Comparison of ENCODE assay signal across 12 mouse cellular contexts in genomic region chr16:37486826-37487612, GRCm38 (mm10). TPM values are rescaled to one million over a fixed set of nuclear protein-coding genes. Genes with fewer than 3 reads are reported as not detected.
DNase-seq lines count a peak whose midpoint lies in the region; ATAC-seq and TF ChIP-seq lines count a peak whose summit lies in the region.
"Had no signal": no experiment of that assay in that cellular context is flagged by ENCODE, and none has a peak within 500 bp of the region (broad histone marks: within the 10 kb centered on the region; RNA-seq: fewer than 3 reads in every experiment).

No protein-coding gene starts in this region.

- H3K9me3 ChIP-seq in forebrain, postnatal 0 days (ENCODE audit: low read length): no peaks in the 10 kb centered on the region
- H3K9me3 ChIP-seq in midbrain, embryonic 14.5 days (ENCODE audit: control insufficient read depth, low read length): no peaks in the 10 kb centered on the region
- no peaks in the 10 kb centered on the region for H3K9me3 ChIP-seq in heart, embryonic 10.5 days

- no peak overlapping the region for H3K4me2 ChIP-seq in forebrain, postnatal 0 days (ENCODE audit: low read depth)
- H3K4me2 ChIP-seq in midbrain, embryonic 14.5 days (ENCODE audit: low read length): no peak overlapping the region

- DNase-seq in frontal cortex, postnatal 14 days (ENCODE audit: low spot score in 2 of 2): peak; percentile 28 to 41
- no peak for DNase-seq in frontal cortex, adult 2 months (ENCODE audit: extremely low spot score in 1 of 2, low spot score in 1 of 2)
- peak; percentile 77 for DNase-seq in embryo, embryonic 10 days (ENCODE audit: low spot score)
- DNase-seq in forebrain, postnatal 0 days: peak; percentile 79
- DNase-seq in midbrain, embryonic 14.5 days: peak; percentile 79
- no peak for DNase-seq in urinary bladder, postnatal 10 days (ENCODE audit: low spot score)
- DNase-seq in heart, embryonic 10.5 days (ENCODE audit: low spot score): no peak
- no peak for DNase-seq in gastrocnemius, postnatal 25 days
- DNase-seq: cerebellum, adult 18-20 months; heart, adult 18-20 months; thymus, postnatal 4 days had no signal

- no peak overlapping the region for H3K9ac ChIP-seq in forebrain, postnatal 0 days
- no peak overlapping the region for H3K9ac ChIP-seq in midbrain, embryonic 14.5 days (replicated peaks; ENCODE audit: low read length)

- no peak overlapping the region for H3K27ac ChIP-seq in forebrain, postnatal 0 days (ENCODE audit: low read depth, low read length)
- H3K27ac ChIP-seq in midbrain, embryonic 14.5 days (replicated peaks; ENCODE audit: low read depth, low read length): no peak overlapping the region
- H3K27ac ChIP-seq in heart, embryonic 10.5 days: no peak overlapping the region

- H3K4me1 ChIP-seq in forebrain, postnatal 0 days (ENCODE audit: insufficient read depth): 0 out of 2 replicates have a peak, but pooled peaks cover 3% of the 10 kb centered on the region
- no peaks in the 10 kb centered on the region for H3K4me1 ChIP-seq in midbrain, embryonic 14.5 days (ENCODE audit: control insufficient read depth, insufficient read depth, low read length)
- H3K4me1 ChIP-seq in heart, embryonic 10.5 days: no peaks in the 10 kb centered on the region

- H3K4me3 ChIP-seq in forebrain, postnatal 0 days (ENCODE audit: low read depth, low read length): no peak overlapping the region
- H3K4me3 ChIP-seq in midbrain, embryonic 14.5 days (replicated peaks; ENCODE audit: low read depth, low read length): no peak overlapping the region
- H3K4me3 ChIP-seq in heart, embryonic 10.5 days: no peak overlapping the region
- H3K4me3 ChIP-seq: erythroblast, embryonic 14.5 days had no signal

- no peaks in the 10 kb centered on the region for H3K27me3 ChIP-seq in forebrain, postnatal 0 days (ENCODE audit: insufficient read depth, low read length)
- H3K27me3 ChIP-seq in midbrain, embryonic 14.5 days (ENCODE audit: control insufficient read depth, insufficient read depth, low read length): no peaks in the 10 kb centered on the region
- no peaks in the 10 kb centered on the region for H3K27me3 ChIP-seq in heart, embryonic 10.5 days (ENCODE audit: insufficient read depth, poor library complexity, severe bottlenecking)

- H3K36me3 ChIP-seq in forebrain, postnatal 0 days (ENCODE audit: insufficient read depth): no peaks in the 10 kb centered on the region
- H3K36me3 ChIP-seq in midbrain, embryonic 14.5 days (ENCODE audit: control insufficient read depth, insufficient read depth, low read length): no peaks in the 10 kb centered on the region
- H3K36me3 ChIP-seq in heart, embryonic 10.5 days: no peaks in the 10 kb centered on the region

- no peak for TF ChIP-seq CTCF in forebrain, postnatal 0 days (IDR thresholded peaks at IDR 0.05; ENCODE audit: low read depth)

- 16% methylated on average over 3 of the region's 3 CpGs for WGBS in forebrain, postnatal 0 days
- WGBS in midbrain, embryonic 14.5 days: 4% methylated on average over 3 of the region's 3 CpGs
- 87% methylated on average over 3 of the region's 3 CpGs for WGBS in heart, embryonic 10.5 days

- ATAC-seq in forebrain, postnatal 0 days: peak; percentile 99
- ATAC-seq in midbrain, embryonic 14.5 days (ENCODE audit: low FRiP score, low TSS enrichment): peak; percentile 81

RNA-seq across cellular contexts. Expression of gene Gtf2e1, which starts 52.6 kb away (rescaled TPM):
- polyA plus RNA-seq in frontal cortex, adult 2 months (2012; rRNA removed): 14.0 and 15.5 TPM in 2 replicates
- total RNA-seq in forebrain, postnatal 0 days (2014; rRNA removed): 32.7 and 34.2 TPM in 2 replicates
- polyA plus RNA-seq in forebrain, postnatal 0 days (2015; fragmentation: Nextera tagmentation; extraction: Ambion mirVana): 24.5 and 25.2 TPM in 2 replicates
- 29.8 and 41.5 TPM in 2 replicates for polyA plus RNA-seq in midbrain, embryonic 14.5 days (2014; fragmentation: Nextera tagmentation; extraction: Ambion mirVana)
- 35.3 and 38.5 TPM in 2 replicates for polyA plus RNA-seq in heart, embryonic 10.5 days (2016; fragmentation: Nextera tagmentation; extraction: Ambion mirVana)
- total RNA-seq in gastrocnemius, postnatal 25 days (2021): 1 to 10 TPM; 6.3 to 7.4 TPM

RNA-seq across cellular contexts. Expression of gene Rabl3, which starts 52.7 kb away (rescaled TPM):
- polyA plus RNA-seq in frontal cortex, adult 2 months (2012; rRNA removed): 8.4 TPM in 2 replicates
- 4.7 and 8.2 TPM in 2 replicates for total RNA-seq in forebrain, postnatal 0 days (2014; rRNA removed)
- 9.9 and 12.4 TPM in 2 replicates for polyA plus RNA-seq in forebrain, postnatal 0 days (2015; fragmentation: Nextera tagmentation; extraction: Ambion mirVana)
- polyA plus RNA-seq in midbrain, embryonic 14.5 days (2014; fragmentation: Nextera tagmentation; extraction: Ambion mirVana): 20.5 and 26.3 TPM in 2 replicates
- 39.8 and 40.5 TPM in 2 replicates for polyA plus RNA-seq in heart, embryonic 10.5 days (2016; fragmentation: Nextera tagmentation; extraction: Ambion mirVana)
- 1 to 10 TPM; 5.0 to 5.6 TPM for total RNA-seq in gastrocnemius, postnatal 25 days (2021)

Comparison
In these comparisons a context has a peak if more than half of its experiments do, and no peak if none do; other contexts are left out.
1. DNase-seq: peak in frontal cortex, postnatal 14 days (2 of 2), embryo, embryonic 10 days (single experiment), forebrain, postnatal 0 days (single experiment) and midbrain, embryonic 14.5 days (single experiment); none in frontal cortex, adult 2 months (0 of 2), urinary bladder, postnatal 10 days (single experiment), heart, embryonic 10.5 days (single experiment) and gastrocnemius, postnatal 25 days (single experiment).